ENCODE assay signal across 8 mouse cellular contexts in genomic region chr7:45053117-45053930, GRCm38 (mm10). TPM values are rescaled to one million over a fixed set of nuclear protein-coding genes. Genes with fewer than 3 reads are reported as not detected.
DNase-seq lines count a peak whose midpoint lies in the region; ATAC-seq and TF ChIP-seq lines count a peak whose summit lies in the region.

No protein-coding gene starts in this region.

- peak overlapping the region; percentile 77 for H3K4me2 ChIP-seq in CH12.LX (ENCODE audit: insufficient read depth, low read depth, poor library complexity, severe bottlenecking)
- peak overlapping the region; percentile 97 for H3K4me2 ChIP-seq in forebrain, embryonic 13.5 days
- H3K4me2 ChIP-seq in lung, embryonic 14.5 days: peak overlapping the region; percentile 88

- peak; percentile 87 for DNase-seq in CH12.LX (ENCODE audit: extremely low read depth)
- DNase-seq in brain, embryonic 14.5 days (ENCODE audit: low read depth): peak; percentile 95
- DNase-seq in heart, postnatal 14 days: peak; percentile 76 to 81
- peak; percentile 63 to 81 for DNase-seq in layer of hippocampus, adult 18-20 months (ENCODE audit: low spot score in 2 of 2)
- peak; percentile 87 for DNase-seq in lung, embryonic 14.5 days
- peak; percentile 82 for DNase-seq in testis, postnatal 10 days (ENCODE audit: low spot score)

- H3K4me1 ChIP-seq in CH12.LX (ENCODE audit: control insufficient read depth in 1 of 2, insufficient read depth in 2 of 2): peaks cover 0 to 25% of the 10 kb centered on the region in 2 experiments; a peak in 2 of 4 replicates
- H3K4me1 ChIP-seq in forebrain, embryonic 13.5 days: peaks cover 28% of the 10 kb centered on the region
- 0 out of 2 replicates have a peak, but pooled peaks cover 3% of the 10 kb centered on the region for H3K4me1 ChIP-seq in lung, embryonic 14.5 days (ENCODE audit: insufficient read depth)

- H3K79me2 ChIP-seq in CH12.LX (replicated peaks; ENCODE audit: control insufficient read depth, extremely low read depth, insufficient read depth, poor library complexity, severe bottlenecking): peaks cover 3% of the 10 kb centered on the region

- intact Hi-C loops in heart, postnatal 14 days (cut with DNase I): loop anchor here (2.0 kb wide), 1 partner anchor 35 kb away; no protein-coding TSS in a partner anchor

- H3K4me3 ChIP-seq in CH12.LX (replicated peaks in 1 of 3; ENCODE audit: low read depth in 2 of 3, low read length in 2 of 3, poor library complexity in 1 of 3): peak overlapping the region; percentile 60 to 80 (median 72)
- H3K4me3 ChIP-seq in forebrain, embryonic 13.5 days: peak overlapping the region; percentile 93
- peak overlapping the region; percentile 90 for H3K4me3 ChIP-seq in lung, embryonic 14.5 days (ENCODE audit: low read depth, low read length)

- dilution Hi-C loops in CH12.LX (cut with MboI; ENCODE audit: extremely low pct_ligation_motif_present, extremely low pct_unique_long_range_greater_than_20kb, low sequenced_read_pairs): no loop called here

- in situ Hi-C loops in CH12.LX (cut with MboI; ENCODE audit: low pct_ligation_motif_present, low pct_unique_long_range_greater_than_20kb, low sequenced_read_pairs): no loop called here

- no peak for TF ChIP-seq POLR2A in CH12.LX (IDR thresholded peaks at IDR 0.05; ENCODE audit: low read depth, low read length)
- peak; percentile 23 for TF ChIP-seq POLR2A in brain, embryonic 14.5 days (IDR thresholded peaks at IDR 0.05; ENCODE audit: borderline replicate concordance, extremely low read depth, insufficient read depth, insufficient read length, poor library complexity, severe bottlenecking)

- H3K36me3 ChIP-seq in CH12.LX (replicated peaks in 1 of 2; ENCODE audit: control insufficient read depth in 1 of 2, insufficient read depth in 1 of 2, low read length in 1 of 2): peaks cover 20% of the 10 kb centered on the region in 2 experiments
- H3K36me3 ChIP-seq in forebrain, embryonic 13.5 days (ENCODE audit: poor library complexity, severe bottlenecking): peaks cover 21% of the 10 kb centered on the region
- H3K36me3 ChIP-seq in lung, embryonic 14.5 days (ENCODE audit: insufficient read depth): peaks cover 23% of the 10 kb centered on the region

- H3K9ac ChIP-seq in CH12.LX (ENCODE audit: insufficient read depth, low read depth): peak overlapping the region; percentile 89
- H3K9ac ChIP-seq in forebrain, embryonic 13.5 days: peak overlapping the region; percentile 93
- H3K9ac ChIP-seq in lung, embryonic 14.5 days: peak overlapping the region; percentile 88

- H3K9me3 ChIP-seq in CH12.LX (replicated peaks; ENCODE audit: low read length): no peaks in the 10 kb centered on the region
- no peaks in the 10 kb centered on the region for H3K9me3 ChIP-seq in forebrain, embryonic 13.5 days (replicated peaks)
- H3K9me3 ChIP-seq in lung, embryonic 14.5 days (ENCODE audit: low read depth, low read length): no peaks in the 10 kb centered on the region

- no peak for TF ChIP-seq RAD21 in CH12.LX (IDR thresholded peaks at IDR 0.05; ENCODE audit: low read depth, low read length)

- 1% methylated on average over 36 of the region's 59 CpGs for WGBS in forebrain, embryonic 13.5 days
- WGBS in lung, embryonic 14.5 days: under 1% methylated on average over 37 of the region's 59 CpGs

- no peak for TF ChIP-seq CTCF in CH12.LX (conservative IDR thresholded peaks at IDR 0.05 in 1 of 2, IDR thresholded peaks at IDR 0.05 in 1 of 2; ENCODE audit: low read depth in 2 of 2, low read length in 2 of 2)
- TF ChIP-seq CTCF in brain, embryonic 14.5 days (IDR thresholded peaks at IDR 0.05; ENCODE audit: borderline replicate concordance, extremely low read depth, insufficient read depth, insufficient read length): no peak
- TF ChIP-seq CTCF in lung, embryonic 14.5 days (IDR thresholded peaks at IDR 0.05; ENCODE audit: low read depth): no peak

- no peak for TF ChIP-seq EP300 in CH12.LX (IDR thresholded peaks at IDR 0.05; ENCODE audit: low read length)

- no peaks in the 10 kb centered on the region for H3K27me3 ChIP-seq in CH12.LX (replicated peaks)
- H3K27me3 ChIP-seq in forebrain, embryonic 13.5 days: no peaks in the 10 kb centered on the region
- H3K27me3 ChIP-seq in lung, embryonic 14.5 days (ENCODE audit: insufficient read depth, low read length): no peaks in the 10 kb centered on the region

- peak overlapping the region; percentile 97 for H3K27ac ChIP-seq in CH12.LX (ENCODE audit: insufficient read depth, low read depth)
- peak overlapping the region; percentile 100 for H3K27ac ChIP-seq in forebrain, embryonic 13.5 days
- H3K27ac ChIP-seq in lung, embryonic 14.5 days (ENCODE audit: low read depth): peak overlapping the region; percentile 99

- peak; percentile 61 for ATAC-seq in forebrain, embryonic 13.5 days
- ATAC-seq in lung, embryonic 14.5 days (ENCODE audit: insufficient read depth): peak; percentile 48
- ATAC-seq in neutrophil, adult 5-6 weeks (ENCODE audit: extremely low read depth, insufficient number of reproducible peaks, low FRiP score, poor library complexity, severe bottlenecking): peak; percentile 27

TF ChIP-seq in CH12.LX, 34 proteins besides CTCF, POLR2A, EP300 and RAD21 (continues in another document):
- TF ChIP-seq RCOR1 (conservative IDR thresholded peaks at IDR 0.05; ENCODE audit: low read depth, low read length) (no peak), NELFE (IDR thresholded peaks at IDR 0.05; ENCODE audit: low read depth, low read length) (peak; percentile 42; the same call in 1 of the 2 replicates), POLR2AphosphoS2 (IDR thresholded peaks at IDR 0.05; ENCODE audit: low read depth, low read length) (no peak; the same call in 1 of the 2 replicates), USF2 (conservative IDR thresholded peaks at IDR 0.05; ENCODE audit: low read depth, low read length) (no peak), BHLHE40 (IDR thresholded peaks at IDR 0.05; ENCODE audit: low read depth, low read length) (peak; percentile 55), MAZ (IDR thresholded peaks at IDR 0.05; ENCODE audit: low read depth, low read length) (peak; percentile 92; the same call in 1 of the 2 replicates), ZMIZ1 (IDR thresholded peaks at IDR 0.05; ENCODE audit: low read depth, low read length) (peak; percentile 52; the same call in 1 of the 2 replicates), ELF1 (IDR thresholded peaks at IDR 0.05; ENCODE audit: low read depth, low read length) (peak; percentile 49; the same call in 1 of the 2 replicates), GABPA (IDR thresholded peaks at IDR 0.05; ENCODE audit: insufficient replicate concordance, low read depth, low read length) (no peak), SMC3 (IDR thresholded peaks at IDR 0.05; ENCODE audit: low read depth, low read length) (no peak)

RNA-seq across cellular contexts. Expression of gene Prr12, which starts 0.6 kb away (rescaled TPM):
- total RNA-seq in CH12.LX (2012; rRNA removed) (5.7 and 6.5 TPM in 2 replicates), CH12.LX (2014; rRNA removed) (1.1 and 1.2 TPM in 2 replicates)
- 18.0 and 20.5 TPM in 2 replicates for polyA plus RNA-seq in CH12.LX (2012; ENCODE audit: insufficient read length, low read depth)
- polyA plus RNA-seq in brain, embryonic 14.5 days (2012; rRNA removed): 10.5 and 39.1 TPM in 2 replicates
- polyA plus RNA-seq in forebrain, embryonic 13.5 days (2015; fragmentation: Nextera tagmentation; extraction: Ambion mirVana): 14.9 and 17.2 TPM in 2 replicates
- 10 to 100 TPM; 27.2 to 28.3 TPM for total RNA-seq in heart, postnatal 14 days (2021)
- total RNA-seq in layer of hippocampus, adult 18-20 months (2021): 10 to 100 TPM; 75.7 to 77.5 TPM
- polyA plus RNA-seq in lung, embryonic 14.5 days (2014; fragmentation: Nextera tagmentation; extraction: Ambion mirVana): 14.2 and 16.2 TPM in 2 replicates
- 7.6 and 10.2 TPM in 2 replicates for total RNA-seq in neutrophil, adult 5-6 weeks (2017)

RNA-seq across cellular contexts. Expression of gene Nosip, which starts 8.9 kb away (rescaled TPM):
- 73.2 and 86.8 TPM in 2 replicates for total RNA-seq in CH12.LX (2012; rRNA removed)
- 79.3 and 81.4 TPM in 2 replicates for total RNA-seq in CH12.LX (2014; rRNA removed)
- polyA plus RNA-seq in CH12.LX (2012; ENCODE audit: insufficient read length, low read depth): 72.4 and 83.9 TPM in 2 replicates
- polyA plus RNA-seq in brain, embryonic 14.5 days (2012; rRNA removed): 81.9 and 84.1 TPM in 2 replicates
- polyA plus RNA-seq in forebrain, embryonic 13.5 days (2015; fragmentation: Nextera tagmentation; extraction: Ambion mirVana): 52.7 and 58.5 TPM in 2 replicates
- 10 to 100 TPM; 27.7 to 33.7 TPM for total RNA-seq in heart, postnatal 14 days (2021)
- 10 to 100 TPM; 50.8 to 57.6 TPM for total RNA-seq in layer of hippocampus, adult 18-20 months (2021)
- 68.6 and 71.9 TPM in 2 replicates for polyA plus RNA-seq in lung, embryonic 14.5 days (2014; fragmentation: Nextera tagmentation; extraction: Ambion mirVana)
- 50.7 and 51.0 TPM in 2 replicates for total RNA-seq in neutrophil, adult 5-6 weeks (2017)

RNA-seq across cellular contexts. Expression of gene Prrg2, which starts 9.2 kb away (rescaled TPM):
- total RNA-seq in CH12.LX (2012; rRNA removed) (7.1 and 7.6 TPM in 2 replicates), CH12.LX (2014; rRNA removed) (6.1 and 6.7 TPM in 2 replicates)
- 7.2 and 7.7 TPM in 2 replicates for polyA plus RNA-seq in CH12.LX (2012; ENCODE audit: insufficient read length, low read depth)
- polyA plus RNA-seq in brain, embryonic 14.5 days (2012; rRNA removed): 25.0 and 30.6 TPM in 2 replicates
- 14.7 and 14.8 TPM in 2 replicates for polyA plus RNA-seq in forebrain, embryonic 13.5 days (2015; fragmentation: Nextera tagmentation; extraction: Ambion mirVana)
- 10 to 100 TPM; 11.1 to 11.4 TPM for total RNA-seq in heart, postnatal 14 days (2021)
- 1 to 10 TPM; 5.9 TPM for total RNA-seq in layer of hippocampus, adult 18-20 months (2021)
- 18.1 and 19.2 TPM in 2 replicates for polyA plus RNA-seq in lung, embryonic 14.5 days (2014; fragmentation: Nextera tagmentation; extraction: Ambion mirVana)
- total RNA-seq in neutrophil, adult 5-6 weeks (2017): 19.8 and 21.8 TPM in 2 replicates

RNA-seq across cellular contexts. Expression of gene Rras, which starts 35.6 kb away (rescaled TPM):
- 5.0 and 10.6 TPM in 2 replicates for total RNA-seq in CH12.LX (2012; rRNA removed)
- 6.6 and 7.2 TPM in 2 replicates for total RNA-seq in CH12.LX (2014; rRNA removed)
- 18.5 and 19.8 TPM in 2 replicates for polyA plus RNA-seq in CH12.LX (2012; ENCODE audit: insufficient read length, low read depth)
- polyA plus RNA-seq in brain, embryonic 14.5 days (2012; rRNA removed): 18.2 and 20.7 TPM in 2 replicates
- polyA plus RNA-seq in forebrain, embryonic 13.5 days (2015; fragmentation: Nextera tagmentation; extraction: Ambion mirVana): 9.4 and 10.2 TPM in 2 replicates
- 10 to 100 TPM; 60.7 to 62.8 TPM for total RNA-seq in heart, postnatal 14 days (2021)
- total RNA-seq in layer of hippocampus, adult 18-20 months (2021): 10 to 100 TPM; 11.6 to 12.9 TPM
- 46.2 and 46.5 TPM in 2 replicates for polyA plus RNA-seq in lung, embryonic 14.5 days (2014; fragmentation: Nextera tagmentation; extraction: Ambion mirVana)
- total RNA-seq in neutrophil, adult 5-6 weeks (2017): 4.9 and 7.1 TPM in 2 replicates

RNA-seq across cellular contexts. Expression of gene Scaf1, which starts 37.2 kb away (rescaled TPM):
- total RNA-seq in CH12.LX (2012; rRNA removed) (15.5 and 18.2 TPM in 2 replicates), CH12.LX (2014; rRNA removed) (5.4 and 6.1 TPM in 2 replicates)
- 38.9 and 41.9 TPM in 2 replicates for polyA plus RNA-seq in CH12.LX (2012; ENCODE audit: insufficient read length, low read depth)
- polyA plus RNA-seq in brain, embryonic 14.5 days (2012; rRNA removed): 125 and 147 TPM in 2 replicates
- polyA plus RNA-seq in forebrain, embryonic 13.5 days (2015; fragmentation: Nextera tagmentation; extraction: Ambion mirVana): 35.8 and 38.9 TPM in 2 replicates
- total RNA-seq in heart, postnatal 14 days (2021): 10 to 100 TPM; 53.8 to 56.1 TPM
- 100 to 1,000 TPM; 159 to 168 TPM for total RNA-seq in layer of hippocampus, adult 18-20 months (2021)
- 45.9 and 53.6 TPM in 2 replicates for polyA plus RNA-seq in lung, embryonic 14.5 days (2014; fragmentation: Nextera tagmentation; extraction: Ambion mirVana)
- total RNA-seq in neutrophil, adult 5-6 weeks (2017): 35.7 and 39.7 TPM in 2 replicates

Comparison
In these comparisons a context has a peak if more than half of its experiments do, and no peak if none do; other contexts are left out.
1. Peak in every context shown above with its lines: DNase-seq, ATAC-seq, H3K4me3 ChIP-seq and H3K27ac ChIP-seq.